Mouse (Mus musculus): ENCODE measurements at regions not wholly inside any gene's neighbourhood (a gene's known extent, or its start where the extent isn't known, plus 50 kb on each side); places are given as distances from the start of the nearest gene placed in this dataset.

GRCm38 (mm10) chr15:103102068-103102840, 64.6 kb downstream of the Smug1 start:
- peak; percentile 15 to 23 for DNase-seq

GRCm38 (mm10) chr15:103100121-103100520, 66.8 kb downstream of the Smug1 start:
- no peak for DNase-seq

- no peak for DNase-seq
Measured at GRCm38 (mm10) chr15:103094457-103094856, 72.4 kb downstream of the Smug1 start.

GRCm38 (mm10) chr15:103093655-103094054, 73.2 kb downstream of the Smug1 start:
- DNase-seq, result no peak

- DNase-seq, result no peak
Measured at GRCm38 (mm10) chr15:103092496-103092895, 73.8 kb downstream of the Hoxc4 start.

- no peak for DNase-seq
Measured at GRCm38 (mm10) chr15:103090280-103091164, 71.8 kb downstream of the Hoxc4 start.

GRCm38 (mm10) chr15:103089852-103090251, 71.1 kb downstream of the Hoxc4 start:
- no peak for DNase-seq

- no peak for DNase-seq
Measured at GRCm38 (mm10) chr15:103089440-103089839, 70.7 kb downstream of the Hoxc4 start.

- peak; percentile 39 to 45 for DNase-seq
Measured at GRCm38 (mm10) chr15:103087204-103087603, 68.5 kb downstream of the Hoxc4 start.

GRCm38 (mm10) chr15:103086672-103087069, 67.9 kb downstream of the Hoxc4 start:
- DNase-seq, result no peak

All from lung, adult 18-20 months (tissue).